Mouse (Mus musculus) heart, embryonic 10.5 days (tissue): ENCODE measurements around the gene Mta1. TPM values are rescaled to one million over a fixed set of nuclear protein-coding genes. Genes with fewer than 3 reads are reported as not detected.

ENCODE experiments used
- DNase-seq: peaks from one replicate; pipeline ENCODE4 v3.0.0-alpha.2; 2017; ENCODE audit warnings: low spot score
- H3K27ac ChIP-seq: fragments of 300-500 bp; sonication (generic); 2 replicates; pipeline ENCODE4 v1.5.1; 2016; ENCODE audit warnings: mild to moderate bottlenecking
- H3K27me3 ChIP-seq: fragments of 300-500 bp; sonication (generic); 2 replicates; pipeline ENCODE4 v1.6.1; 2016; ENCODE audit warnings: mild to moderate bottlenecking; ENCODE audit not compliant: poor library complexity, insufficient read depth, severe bottlenecking
- H3K36me3 ChIP-seq: fragments of 300-500 bp; sonication (generic); 2 replicates; pipeline ENCODE4 v1.6.1; 2016; ENCODE audit warnings: mild to moderate bottlenecking, moderate library complexity
- H3K4me1 ChIP-seq: fragments of 300-500 bp; sonication (generic); 2 replicates; pipeline ENCODE4 v1.6.1; 2016; ENCODE audit warnings: mild to moderate bottlenecking
- H3K4me3 ChIP-seq: fragments of 300-500 bp; sonication (generic); 2 replicates; pipeline ENCODE4 v1.5.1; 2016; ENCODE audit warnings: mild to moderate bottlenecking, moderate library complexity
- H3K9me3 ChIP-seq: fragments of 300-500 bp; sonication (generic); 2 replicates; pipeline ENCODE4 v1.6.1; 2016; ENCODE audit warnings: mild to moderate bottlenecking, moderate library complexity
- WGBS: fragments of 180-500 bp; shearing (Covaris S2); methylation state at CpG from one replicate; pipeline ENCODE4 v1.1.7; 2016; 5-methylcytosine and 5-hydroxymethylcytosine counted together
- polyA plus RNA-seq: library from polyadenylated mRNA; unstranded; fragments of >200 nt; fragmentation: Nextera tagmentation; extraction: Ambion mirVana; gene quantifications from 2 replicates; pipeline ENCODE4 v1.2.1, GENCODE M21; 2016

Mta1 gene
- polyA plus RNA-seq, 1 experiment from 2014 or later, result 17.5 TPM

DNA sequence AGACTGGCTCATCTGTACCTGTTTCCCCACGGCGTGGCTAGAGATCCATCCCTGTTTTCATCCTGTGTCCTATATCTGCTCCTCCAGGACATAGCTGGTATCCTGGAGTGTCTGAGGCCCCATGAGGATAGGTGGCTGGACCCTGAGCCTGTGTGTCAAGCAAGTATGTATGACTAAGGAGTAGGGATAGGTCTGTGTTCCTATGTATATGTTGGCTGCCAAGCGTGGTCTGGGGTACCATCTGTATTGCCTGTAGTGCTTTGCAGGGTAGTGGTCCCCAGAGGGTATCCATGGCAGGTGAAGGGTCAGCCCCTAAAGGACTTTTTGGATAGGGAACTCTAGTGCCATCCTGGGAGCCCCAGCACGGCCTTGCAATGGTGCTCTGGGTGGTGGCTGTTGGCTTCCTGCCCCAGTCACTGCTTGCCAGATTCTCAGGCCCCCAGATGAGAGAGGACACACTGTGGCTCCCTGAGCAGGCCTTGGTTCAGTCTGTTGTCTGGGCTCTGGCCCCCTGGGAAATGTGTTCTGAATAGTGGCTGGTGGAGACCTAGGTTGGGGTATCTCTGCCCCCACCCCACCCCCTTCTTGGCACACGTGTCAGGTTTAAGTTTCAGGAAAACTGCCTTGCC lies 2.5 kb downstream of the Mta1 start:
- peaks cover 57% of the 10 kb centered on the region for H3K4me1 ChIP-seq
- H3K36me3 ChIP-seq, result peaks cover 29% of the 10 kb centered on the region
- peak overlapping the region; percentile 98; the same call in 1 of the 2 replicates for H3K27ac ChIP-seq
- H3K27me3 ChIP-seq, result peaks cover 10% of the 10 kb centered on the region; the same call in 1 of the 2 replicates
- peak overlapping the region; percentile 87; the same call in 1 of the 2 replicates for H3K4me3 ChIP-seq
- no peaks in the 10 kb centered on the region for H3K9me3 ChIP-seq
- DNase-seq, result no peak
- WGBS, result 77% methylated on average over 5 of the region's 5 CpGs

DNA sequence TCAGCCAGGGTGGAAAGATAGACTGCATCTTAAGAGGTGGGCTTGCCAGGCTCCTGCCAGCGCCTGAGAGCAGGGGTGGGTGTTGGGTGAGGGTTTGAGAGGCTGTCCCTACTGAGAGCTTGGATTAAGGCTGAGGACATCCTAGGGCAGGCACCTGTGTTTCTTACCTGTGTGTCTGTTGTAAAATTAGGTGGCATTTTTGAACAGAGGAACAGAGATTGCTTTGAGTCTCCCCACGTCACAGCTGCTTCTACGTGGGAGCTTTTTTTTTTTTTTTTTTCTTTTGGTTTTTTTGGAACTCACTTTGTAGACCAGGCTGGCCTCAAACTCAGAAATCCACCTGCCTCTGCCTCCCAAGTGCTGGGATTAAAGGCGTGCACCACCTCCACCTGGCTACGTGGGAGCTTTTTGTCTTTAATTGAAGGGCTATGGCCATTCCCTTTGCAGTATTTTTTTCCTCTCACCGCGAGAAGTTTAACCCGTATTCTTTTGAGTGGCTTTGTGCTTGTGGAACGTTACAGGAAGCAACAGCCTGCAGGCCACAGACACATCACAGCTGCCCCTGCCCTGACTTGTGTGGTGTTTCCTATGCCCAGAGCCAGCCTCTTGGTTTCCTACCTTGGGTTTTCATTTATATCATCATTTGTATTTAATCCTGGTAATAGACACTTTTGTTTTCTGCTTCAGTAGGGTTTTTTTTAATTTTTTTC lies 3.3 kb downstream of the Mta1 start:
- Histone ChIP-seq H3K27ac (peak overlapping the region; percentile 24; the same call in 1 of the 2 replicates), H3K36me3 (peaks cover 34% of the 10 kb centered on the region), H3K4me3 (no peak overlapping the region), H3K27me3 (peaks cover 3% of the 10 kb centered on the region; the same call in 1 of the 2 replicates), H3K9me3 (no peaks in the 10 kb centered on the region), H3K4me1 (peaks cover 57% of the 10 kb centered on the region)
- WGBS, result 85% methylated on average over 9 of the region's 9 CpGs
- no peak for DNase-seq

DNA sequence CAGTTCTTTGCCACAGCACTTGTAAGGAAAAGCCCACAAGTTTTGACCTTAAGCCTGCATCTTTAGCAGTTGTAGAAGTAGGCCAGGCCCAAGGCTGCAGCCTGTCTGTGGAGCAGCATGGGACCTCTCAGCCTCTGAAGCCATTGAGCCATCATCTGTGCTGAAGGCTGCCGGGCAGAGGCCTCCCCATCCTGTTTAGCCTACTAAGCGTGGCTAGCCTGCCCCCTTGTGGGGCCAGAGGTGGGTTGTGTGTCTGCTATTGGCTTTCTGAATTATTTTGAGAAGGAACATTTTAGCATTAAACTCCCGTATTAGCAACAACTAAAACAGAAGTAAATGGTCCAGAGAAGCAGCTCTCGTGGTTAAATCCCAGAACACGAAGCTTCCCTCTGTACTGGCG lies 4.4 kb downstream of the Mta1 start:
- WGBS, result 67% methylated on average over 6 of the region's 6 CpGs
- Histone ChIP-seq H3K9me3 (no peaks in the 10 kb centered on the region), H3K27me3 (no peaks in the 10 kb centered on the region), H3K4me1 (peaks cover 62% of the 10 kb centered on the region), H3K4me3 (no peak overlapping the region), H3K36me3 (peaks cover 34% of the 10 kb centered on the region), H3K27ac (peak overlapping the region; percentile 29; the same call in 1 of the 2 replicates)
- DNase-seq, result no peak

DNA sequence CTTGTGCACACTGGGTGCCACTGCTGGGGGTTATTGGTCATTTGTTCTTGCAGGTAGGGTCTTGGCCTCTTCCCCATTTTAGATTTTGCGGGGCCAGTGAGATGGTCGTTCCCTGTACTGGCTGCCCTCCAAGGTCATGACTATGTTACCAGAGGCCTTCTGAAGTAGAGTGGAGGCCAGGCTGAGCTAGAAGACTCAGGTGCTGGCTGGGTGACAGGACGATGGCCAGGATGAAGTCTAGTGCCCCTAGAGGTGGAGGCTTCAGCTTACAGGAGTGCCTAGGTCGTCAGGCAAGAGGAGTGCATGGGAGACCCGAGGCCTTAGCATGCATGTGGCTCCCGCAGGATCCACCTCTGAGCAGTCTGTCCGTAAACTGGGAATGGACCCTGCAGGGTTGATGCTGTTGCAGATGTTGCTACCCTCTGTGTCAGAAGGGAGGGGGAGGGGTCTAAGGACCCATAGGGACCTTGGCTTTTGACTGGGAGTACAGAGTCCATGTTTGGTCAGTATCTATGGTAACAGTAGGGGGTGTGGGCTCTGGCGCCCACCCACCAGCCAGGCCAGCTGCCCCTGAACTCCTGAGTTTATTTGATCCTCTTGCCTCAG lies 5.9 kb downstream of the Mta1 start:
- H3K36me3 ChIP-seq, result peaks cover 34% of the 10 kb centered on the region
- H3K27ac ChIP-seq, result no peak overlapping the region
- peaks cover 69% of the 10 kb centered on the region for H3K4me1 ChIP-seq
- H3K27me3 ChIP-seq, result no peaks in the 10 kb centered on the region
- H3K9me3 ChIP-seq, result no peaks in the 10 kb centered on the region
- no peak for DNase-seq
- WGBS, result 81% methylated on average over 8 of the region's 8 CpGs
- H3K4me3 ChIP-seq, result no peak overlapping the region

DNA sequence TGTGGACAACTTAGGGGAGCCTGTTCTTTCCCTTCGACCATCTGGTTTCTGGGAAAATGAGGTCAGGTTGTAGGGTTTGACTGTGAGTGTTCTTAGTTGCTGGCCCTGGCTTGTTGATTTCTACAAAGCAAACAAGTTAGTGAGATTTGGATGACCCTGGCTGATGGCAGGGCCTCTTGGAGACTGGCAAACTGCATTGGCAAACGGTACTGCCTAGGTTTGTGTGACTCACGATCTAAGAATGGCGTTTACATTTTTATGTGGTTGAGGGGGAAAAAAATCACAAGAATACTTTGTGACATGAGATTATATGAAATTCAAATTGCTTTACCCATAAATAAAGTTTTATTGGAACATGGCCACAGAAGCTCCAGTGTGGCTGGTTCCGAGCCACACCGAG lies 8.3 kb downstream of the Mta1 start:
- Histone ChIP-seq H3K4me3 (no peak overlapping the region), H3K9me3 (no peaks in the 10 kb centered on the region), H3K27me3 (no peaks in the 10 kb centered on the region), H3K27ac (no peak overlapping the region), H3K4me1 (peaks cover 56% of the 10 kb centered on the region), H3K36me3 (peaks cover 28% of the 10 kb centered on the region)
- no peak for DNase-seq
- WGBS, result 93% methylated on average over 6 of the region's 6 CpGs

DNA sequence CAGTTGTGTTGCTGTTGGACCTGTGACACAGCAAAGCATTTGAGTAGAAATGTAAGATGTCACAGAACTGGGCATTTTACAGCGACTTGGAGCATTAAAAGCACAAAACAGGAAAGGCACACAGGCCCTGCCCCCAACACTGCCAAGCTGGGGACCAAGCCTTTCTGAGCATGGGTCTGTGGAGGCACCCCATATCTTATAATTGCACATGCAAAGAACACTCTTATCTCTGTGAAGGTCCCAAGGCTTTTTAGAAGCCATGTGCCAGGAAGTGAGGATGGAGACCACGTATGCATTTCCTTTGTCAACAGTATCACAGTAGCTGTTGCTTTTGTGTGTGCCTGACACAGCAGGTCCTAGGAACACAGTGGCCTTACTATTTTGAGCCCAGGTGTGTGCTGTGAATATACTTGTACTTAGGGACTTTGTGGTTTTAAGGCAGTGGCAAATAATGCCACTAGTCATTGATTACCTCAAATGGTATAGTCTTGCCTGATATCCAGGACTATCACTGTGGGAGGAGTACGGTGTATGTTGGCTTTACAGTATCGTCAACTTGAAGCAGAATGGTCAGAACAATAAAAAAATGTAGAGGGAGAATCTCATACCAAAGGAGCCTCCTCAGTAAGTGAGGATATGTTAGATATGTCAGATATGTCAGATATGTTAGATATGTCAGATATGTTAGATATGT lies 9.5 kb downstream of the Mta1 start:
- Histone ChIP-seq H3K4me1 (peaks cover 53% of the 10 kb centered on the region), H3K4me3 (no peak overlapping the region), H3K36me3 (peaks cover 34% of the 10 kb centered on the region), H3K27ac (peak overlapping the region; percentile 36; the same call in 1 of the 2 replicates), H3K9me3 (no peaks in the 10 kb centered on the region), H3K27me3 (no peaks in the 10 kb centered on the region)
- no peak for DNase-seq
- 70% methylated on average over 4 of the region's 4 CpGs for WGBS

DNA sequence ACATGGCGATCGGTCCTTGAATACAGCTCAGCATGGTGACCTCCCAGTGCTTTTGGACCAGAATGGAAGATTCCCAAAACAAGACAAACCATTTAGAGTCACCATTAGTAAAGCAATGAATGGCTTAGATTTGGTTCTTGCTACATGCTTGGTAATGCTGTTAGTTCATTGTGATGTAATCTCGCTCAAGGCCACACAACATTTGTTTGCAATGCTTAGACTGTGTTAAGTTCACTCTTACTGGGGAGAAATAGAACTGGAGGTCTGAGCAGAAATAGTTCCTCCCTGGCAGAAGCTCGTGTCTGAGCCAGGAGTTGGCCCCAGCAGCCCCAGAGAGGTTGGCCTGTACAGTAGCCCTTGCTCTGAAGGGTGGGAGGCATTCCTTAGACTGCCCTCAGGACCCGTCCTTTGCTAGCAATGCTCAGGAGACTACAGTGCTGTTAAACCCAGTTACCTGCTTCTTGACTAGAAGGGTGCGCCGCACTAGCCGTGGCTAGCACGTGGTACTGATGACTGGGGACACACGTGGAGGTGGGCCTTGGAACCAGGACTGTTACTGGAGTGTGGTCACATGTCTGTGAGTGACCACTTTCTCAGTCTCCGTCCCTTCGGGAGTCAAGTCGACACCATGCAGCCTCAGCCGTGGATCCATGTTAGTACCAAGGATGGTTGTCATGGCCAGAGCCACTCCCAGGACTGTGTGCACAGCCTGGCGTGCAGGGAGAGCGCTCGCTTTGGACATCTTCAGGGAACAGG lies 10.6 kb downstream of the Mta1 start:
- peaks cover 43% of the 10 kb centered on the region for H3K4me1 ChIP-seq
- 0 out of 2 replicates have a peak overlapping the region, but pooled peaks have one; percentile 30 for H3K27ac ChIP-seq
- no peak for DNase-seq
- H3K36me3 ChIP-seq, result peaks cover 37% of the 10 kb centered on the region
- H3K27me3 ChIP-seq, result no peaks in the 10 kb centered on the region
- H3K4me3 ChIP-seq, result no peak overlapping the region
- 85% methylated on average over 17 of the region's 17 CpGs for WGBS
- H3K9me3 ChIP-seq, result no peaks in the 10 kb centered on the region

DNA sequence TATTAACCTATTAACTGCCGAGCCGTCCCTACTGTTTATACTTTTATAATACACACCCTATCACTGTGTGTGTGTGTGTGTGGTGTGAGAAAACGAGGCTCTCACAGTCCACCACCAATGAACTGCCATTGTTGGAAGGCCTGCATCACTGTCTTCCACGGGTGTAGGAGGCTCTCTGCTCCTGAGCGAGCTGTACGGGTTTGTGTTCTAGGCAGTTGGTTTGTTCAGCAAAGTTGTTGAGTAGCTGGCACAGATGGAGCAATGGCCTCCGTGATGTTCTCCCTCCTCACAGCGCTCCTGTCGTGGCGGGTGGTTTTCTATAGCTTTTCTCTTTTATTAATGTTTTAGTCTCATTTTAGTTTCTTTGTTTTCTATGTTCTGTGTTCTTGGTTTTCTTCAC lies 11.7 kb downstream of the Mta1 start:
- Histone ChIP-seq H3K4me3 (no peak overlapping the region), H3K4me1 (peaks cover 40% of the 10 kb centered on the region), H3K27ac (no peak overlapping the region), H3K27me3 (no peaks in the 10 kb centered on the region), H3K36me3 (peaks cover 41% of the 10 kb centered on the region), H3K9me3 (no peaks in the 10 kb centered on the region)
- DNase-seq, result no peak
- WGBS, result 90% methylated on average over 10 of the region's 10 CpGs

DNA sequence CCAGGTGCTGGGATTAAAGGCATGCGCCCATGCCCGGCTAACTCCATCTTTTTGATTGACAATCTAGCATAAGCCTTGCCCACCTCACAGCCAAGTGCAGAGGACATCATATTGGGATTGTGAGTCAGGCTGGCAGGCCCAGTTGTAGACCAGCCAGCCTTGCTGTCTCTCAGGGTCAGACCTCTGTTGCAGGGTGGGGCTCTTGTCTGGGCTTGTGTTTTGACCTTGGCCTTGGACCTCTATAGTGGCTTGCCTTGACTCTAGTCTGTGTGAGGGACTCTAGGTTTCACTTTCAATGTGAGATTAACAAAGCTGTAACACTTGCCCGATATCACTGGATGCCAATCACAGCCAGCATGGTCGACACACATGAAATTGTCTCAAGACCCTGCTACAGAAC lies 16.1 kb downstream of the Mta1 start:
- H3K36me3 ChIP-seq, result peaks cover 70% of the 10 kb centered on the region
- H3K9me3 ChIP-seq, result no peaks in the 10 kb centered on the region
- no peak overlapping the region for H3K27ac ChIP-seq

DNA sequence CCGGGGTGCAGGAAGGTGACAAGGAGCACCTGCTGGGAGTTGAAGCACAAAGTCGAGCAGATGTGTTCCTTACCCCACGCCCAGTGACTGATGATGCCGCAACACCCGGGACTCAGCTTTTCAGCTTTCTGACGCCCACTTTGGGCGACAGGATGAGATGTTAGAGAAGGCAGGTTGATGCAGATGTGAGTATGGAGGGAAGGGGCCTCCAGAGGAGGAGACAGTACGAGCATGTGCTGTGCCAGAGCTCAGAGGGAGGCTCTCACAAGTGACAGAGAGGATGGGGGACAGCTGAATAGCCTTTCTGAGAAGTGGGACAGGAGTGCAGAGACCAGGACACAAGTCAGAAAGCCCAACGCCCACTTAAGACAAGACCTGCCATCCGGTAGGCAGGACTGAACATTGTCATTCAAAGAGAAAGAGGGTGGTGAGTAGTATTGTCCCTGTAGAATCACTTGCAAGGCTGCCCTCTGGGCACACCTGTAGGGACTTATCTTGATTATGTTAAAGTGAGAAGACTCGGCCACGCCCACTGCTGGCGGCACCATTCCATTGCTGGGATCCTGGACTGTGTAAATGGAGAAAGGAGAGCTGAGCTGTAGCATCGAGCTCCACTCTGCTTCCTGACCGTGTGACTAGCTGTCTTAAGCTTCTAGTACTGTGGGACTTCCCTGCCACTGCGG lies 16.9 kb downstream of the Mta1 start:
- Histone ChIP-seq H3K36me3 (peaks cover 78% of the 10 kb centered on the region), H3K27me3 (no peaks in the 10 kb centered on the region), H3K4me1 (peaks cover 24% of the 10 kb centered on the region), H3K9me3 (no peaks in the 10 kb centered on the region), H3K27ac (no peak overlapping the region), H3K4me3 (no peak overlapping the region)
- DNase-seq, result no peak
- WGBS, result 82% methylated on average over 16 of the region's 16 CpGs

More for the DNA sequence above, 16.1 kb downstream of the Mta1 start:
- no peak for DNase-seq
- no peaks in the 10 kb centered on the region for H3K27me3 ChIP-seq
- 91% methylated on average over 4 of the region's 4 CpGs for WGBS
- H3K4me3 ChIP-seq, result no peak overlapping the region
- peaks cover 19% of the 10 kb centered on the region for H3K4me1 ChIP-seq

DNA sequence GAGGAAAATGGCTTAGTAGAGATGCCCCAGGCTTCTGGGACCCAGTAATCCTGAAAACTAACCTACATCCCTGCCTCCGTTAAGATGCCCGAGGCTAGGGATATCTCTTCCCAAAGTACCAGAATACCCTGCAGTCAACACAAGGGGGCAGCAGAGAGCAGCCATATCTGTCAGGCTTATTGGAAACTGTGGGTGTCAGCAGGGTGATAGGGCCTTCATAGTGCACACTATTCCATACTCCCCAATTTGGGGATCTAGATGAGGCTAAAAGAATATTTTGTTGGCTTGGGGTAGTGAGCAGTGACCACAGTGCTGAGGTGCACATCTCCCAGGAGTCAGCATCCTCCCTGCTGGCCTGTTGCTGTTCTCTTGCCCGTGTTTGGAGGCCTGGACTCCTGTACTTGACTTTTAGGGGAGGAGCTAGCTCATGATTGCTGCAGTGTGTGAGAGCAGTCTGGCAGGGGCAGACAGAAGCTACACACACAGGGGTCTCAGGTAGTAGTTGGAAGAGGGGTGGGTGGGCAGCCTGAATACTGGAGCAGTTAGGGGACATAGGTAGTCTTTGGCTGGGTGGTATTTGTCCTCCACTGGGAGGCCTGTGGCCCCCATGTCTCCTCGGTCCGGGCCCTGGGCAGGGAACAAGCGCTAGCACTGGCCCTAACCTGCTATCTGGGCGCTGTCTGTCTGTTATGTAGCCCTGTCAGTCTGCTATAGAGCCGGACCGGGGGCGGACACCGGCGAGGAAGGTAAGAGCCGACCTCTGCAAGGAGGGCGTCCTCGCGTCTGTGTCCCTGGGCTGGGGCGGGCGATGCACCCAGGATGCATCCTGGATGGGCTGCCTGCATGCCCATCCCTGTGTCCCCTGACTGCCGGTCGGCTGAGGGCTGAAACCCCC lies 21.7 kb downstream of the Mta1 start:
- peak; percentile 91 for DNase-seq

More for the DNA sequence above, 21.7 kb downstream of the Mta1 start:
- WGBS, result 82% methylated on average over 20 of the region's 20 CpGs
- no peaks in the 10 kb centered on the region for H3K9me3 ChIP-seq
- no peak overlapping the region for H3K4me3 ChIP-seq
- H3K4me1 ChIP-seq, result peaks cover 17% of the 10 kb centered on the region
- H3K27me3 ChIP-seq, result no peaks in the 10 kb centered on the region
- H3K27ac ChIP-seq, result peak overlapping the region; percentile 47; the same call in 1 of the 2 replicates
- peaks cover 95% of the 10 kb centered on the region for H3K36me3 ChIP-seq
